7 mouse cellular contexts compared by ENCODE assay signal in genomic region chr15:95931013-95931775, GRCm38 (mm10).
DNase-seq lines count a peak whose midpoint lies in the region; ATAC-seq and TF ChIP-seq lines count a peak whose summit lies in the region.

No protein-coding gene starts in this region.

- H3K27ac ChIP-seq in limb, embryonic 13.5 days, result no peak overlapping the region; the same call in 1 of the 2 replicates
- H3K27ac ChIP-seq in limb, embryonic 10.5 days, result no peak overlapping the region
- peak overlapping the region; percentile 81 for H3K27ac ChIP-seq in layer of hippocampus, adult 2 months
- peak overlapping the region; percentile 49 for H3K27ac ChIP-seq in olfactory bulb, adult 2 months (ENCODE audit: insufficient read depth, low read depth, low read length)
- no peak overlapping the region for H3K27ac ChIP-seq in liver, embryonic 12.5 days

- no peaks in the 10 kb centered on the region for H3K27me3 ChIP-seq in limb, embryonic 13.5 days
- H3K27me3 ChIP-seq in limb, embryonic 10.5 days (ENCODE audit: low read depth, poor library complexity, severe bottlenecking), result no peaks in the 10 kb centered on the region
- no peaks in the 10 kb centered on the region for H3K27me3 ChIP-seq in liver, embryonic 12.5 days (replicated peaks)

- no peak overlapping the region for H3K4me3 ChIP-seq in limb, embryonic 13.5 days
- no peak overlapping the region for H3K4me3 ChIP-seq in limb, embryonic 10.5 days
- no peak overlapping the region; the same call in 1 of the 2 replicates for H3K4me3 ChIP-seq in layer of hippocampus, adult 2 months
- H3K4me3 ChIP-seq in olfactory bulb, adult 2 months (ENCODE audit: insufficient read depth, low read depth, low read length), result no peak overlapping the region
- H3K4me3 ChIP-seq in liver, embryonic 12.5 days, result no peak overlapping the region

- no peak for TF ChIP-seq CTCF in layer of hippocampus, adult 2 months (conservative IDR thresholded peaks at IDR 0.05)
- no peak for TF ChIP-seq CTCF in olfactory bulb, adult 2 months (IDR thresholded peaks at IDR 0.05; ENCODE audit: insufficient read depth, low read depth, low read length)

- no peak for TF ChIP-seq POLR2A in olfactory bulb, adult 2 months (IDR thresholded peaks at IDR 0.05; ENCODE audit: insufficient read depth, low read depth, low read length)

- DNase-seq in limb, embryonic 10.5 days (ENCODE audit: low spot score), result no peak
- DNase-seq in frontal cortex, adult 2 months (ENCODE audit: extremely low spot score in 1 of 2, low spot score in 1 of 2), result peak; percentile 58 to 77
- peak in 1 of 2 experiments; percentile 63 for DNase-seq in layer of hippocampus, adult 2 months (ENCODE audit: low spot score in 2 of 2)
- no peak for DNase-seq in cerebellum, adult 18-20 months

- H3K9ac ChIP-seq in limb, embryonic 13.5 days, result no peak overlapping the region
- H3K9ac ChIP-seq in liver, embryonic 12.5 days, result no peak overlapping the region

- 0 out of 2 replicates have a peak, but pooled peaks cover 2% of the 10 kb centered on the region for H3K9me3 ChIP-seq in limb, embryonic 13.5 days
- no peaks in the 10 kb centered on the region for H3K9me3 ChIP-seq in limb, embryonic 10.5 days (replicated peaks)
- no peaks in the 10 kb centered on the region for H3K9me3 ChIP-seq in liver, embryonic 12.5 days (replicated peaks)

- WGBS in limb, embryonic 13.5 days, result 36% methylated on average over 16 of the region's 16 CpGs
- WGBS in limb, embryonic 10.5 days, result 70% methylated on average over 16 of the region's 16 CpGs
- 40% methylated on average over 16 of the region's 16 CpGs for WGBS in olfactory bulb, adult 2 months
- 82% methylated on average over 16 of the region's 16 CpGs for WGBS in liver, embryonic 12.5 days (ENCODE audit: insufficient replicate concordance)

- peak overlapping the region; percentile 9; the same call in 1 of the 2 replicates for H3K4me2 ChIP-seq in limb, embryonic 13.5 days (replicated peaks)
- H3K4me2 ChIP-seq in liver, embryonic 12.5 days, result no peak overlapping the region

- H3K36me3 ChIP-seq in limb, embryonic 13.5 days, result peaks cover 19% of the 10 kb centered on the region
- H3K36me3 ChIP-seq in limb, embryonic 10.5 days, result peaks cover 47% of the 10 kb centered on the region
- peaks cover 32% of the 10 kb centered on the region; the same call in 1 of the 2 replicates for H3K36me3 ChIP-seq in liver, embryonic 12.5 days

- ATAC-seq in limb, embryonic 13.5 days (ENCODE audit: low FRiP score, low read depth), result peak; percentile 79
- no peak for ATAC-seq in liver, embryonic 12.5 days

- peaks cover 41% of the 10 kb centered on the region for H3K4me1 ChIP-seq in limb, embryonic 13.5 days
- H3K4me1 ChIP-seq in limb, embryonic 10.5 days, result peaks cover 8% of the 10 kb centered on the region; the same call in 1 of the 2 replicates
- peaks cover 14% of the 10 kb centered on the region for H3K4me1 ChIP-seq in olfactory bulb, adult 2 months (ENCODE audit: control insufficient read depth, insufficient read depth, low read length)
- no peaks in the 10 kb centered on the region for H3K4me1 ChIP-seq in liver, embryonic 12.5 days

Comparison
In these comparisons a context has a peak if more than half of its experiments do, and no peak if none do; other contexts are left out.
1. H3K27ac ChIP-seq: peak in layer of hippocampus, adult 2 months (single experiment) and olfactory bulb, adult 2 months (single experiment); none in limb, embryonic 13.5 days (single experiment), limb, embryonic 10.5 days (single experiment) and liver, embryonic 12.5 days (single experiment).
2. DNase-seq: peak in frontal cortex, adult 2 months (2 of 2); none in limb, embryonic 10.5 days (single experiment) and cerebellum, adult 18-20 months (0 of 2).